Mouse (Mus musculus) naive thymus-derived CD4-positive, alpha-beta T cell, adult 2 months (primary cell): Measurements from ENCODE around the gene Dnm2.
"Not testable (repeated sequence)": the region's sequence is repeated elsewhere in the genome, so short reads cannot be mapped to it uniquely, and the experiment has no call there.

Experiments
- DNase-seq: peaks from one replicate; pipeline ENCODE4 v3.0.0-alpha.2; 2011; ENCODE audit warnings: low read depth

Gene Dnm2

DNA sequence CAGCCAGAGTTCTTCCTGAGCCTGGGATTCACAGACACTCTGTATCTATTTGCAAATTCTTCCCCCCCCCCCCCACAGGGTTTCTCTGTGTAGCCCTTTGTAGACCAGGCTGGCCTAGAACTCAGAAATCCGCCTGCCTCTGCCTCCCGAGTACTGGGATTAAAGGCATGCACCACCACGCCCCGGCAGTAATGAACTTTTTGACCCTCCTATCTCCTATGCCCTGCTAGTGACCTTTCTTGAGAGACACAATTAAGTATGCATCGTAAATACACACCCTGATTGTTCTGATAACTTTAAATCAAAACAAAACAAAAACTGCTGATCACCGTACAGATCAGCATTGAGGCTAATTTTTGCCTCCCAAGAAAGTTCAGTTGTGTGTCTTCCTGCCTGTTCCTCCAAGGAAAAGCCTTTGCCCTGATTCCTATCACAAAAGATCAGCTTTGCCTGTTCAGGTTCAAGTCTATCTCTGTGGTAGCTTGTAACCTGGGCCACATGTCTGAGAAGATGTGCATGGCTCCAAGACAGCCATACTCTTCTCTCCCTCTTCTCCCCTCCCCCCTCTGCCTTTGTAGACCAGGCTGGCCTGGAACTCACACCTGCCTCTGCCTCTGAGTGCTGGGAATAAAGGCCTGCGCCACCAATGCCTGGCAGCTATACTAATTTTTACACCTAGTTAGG, 31.7 kb downstream of the Dnm2 start:
- no peak for DNase-seq

DNA sequence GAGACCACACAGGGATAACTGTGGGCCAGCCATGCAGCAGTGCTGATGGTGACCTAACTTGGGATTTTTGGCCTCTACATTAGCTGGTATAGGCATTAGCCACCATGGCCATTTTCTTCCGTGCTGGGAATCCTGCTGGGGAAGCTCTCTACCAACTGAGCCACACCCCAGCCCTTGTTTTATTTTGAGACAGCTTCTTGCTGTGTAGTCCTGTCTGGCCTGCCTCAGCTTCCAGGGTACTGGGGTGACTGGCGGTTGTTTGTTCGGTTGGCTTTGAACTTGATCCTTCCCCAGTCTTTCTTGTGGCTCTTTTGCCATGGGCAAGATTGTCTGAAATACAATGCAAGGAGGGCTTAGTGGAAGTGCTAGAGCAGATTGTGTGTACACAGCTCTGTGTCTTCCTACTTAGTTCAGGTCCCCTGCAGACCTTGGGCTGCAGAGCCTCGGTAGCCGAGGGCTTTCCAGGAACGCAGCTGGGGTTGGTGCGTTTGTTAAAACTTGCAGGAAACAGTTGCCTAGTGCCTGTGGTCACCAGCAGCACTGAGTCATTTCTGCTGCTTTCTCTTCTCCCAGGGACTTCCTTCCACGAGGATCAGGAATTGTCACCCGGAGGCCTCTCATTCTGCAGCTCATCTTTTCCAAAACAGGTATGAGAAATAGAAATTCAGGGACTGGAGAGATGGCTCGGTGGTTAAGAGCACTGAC, 32.4 kb downstream of the Dnm2 start:
- DNase-seq = peak; percentile 48

DNA sequence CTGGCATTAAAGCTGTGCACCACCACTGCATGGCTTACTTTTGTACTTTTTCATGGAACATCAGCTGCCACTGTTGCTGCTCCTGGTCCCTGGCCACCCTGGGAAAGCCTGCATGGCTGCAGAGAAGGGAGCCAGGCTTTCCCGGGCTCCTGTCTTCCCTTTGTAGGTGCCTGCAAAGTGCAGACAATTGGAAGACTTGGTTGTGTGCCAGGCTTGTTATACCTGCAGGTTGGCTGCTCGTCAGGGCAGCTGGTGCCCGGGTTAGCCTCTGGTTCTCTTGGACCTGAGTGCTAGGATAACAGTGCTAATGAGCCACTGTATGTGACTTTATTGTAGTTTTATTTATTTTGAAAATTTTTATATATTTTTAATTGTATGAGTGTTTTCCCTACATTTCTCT, 34.1 kb downstream of the Dnm2 start:
- DNase-seq = no peak

DNA sequence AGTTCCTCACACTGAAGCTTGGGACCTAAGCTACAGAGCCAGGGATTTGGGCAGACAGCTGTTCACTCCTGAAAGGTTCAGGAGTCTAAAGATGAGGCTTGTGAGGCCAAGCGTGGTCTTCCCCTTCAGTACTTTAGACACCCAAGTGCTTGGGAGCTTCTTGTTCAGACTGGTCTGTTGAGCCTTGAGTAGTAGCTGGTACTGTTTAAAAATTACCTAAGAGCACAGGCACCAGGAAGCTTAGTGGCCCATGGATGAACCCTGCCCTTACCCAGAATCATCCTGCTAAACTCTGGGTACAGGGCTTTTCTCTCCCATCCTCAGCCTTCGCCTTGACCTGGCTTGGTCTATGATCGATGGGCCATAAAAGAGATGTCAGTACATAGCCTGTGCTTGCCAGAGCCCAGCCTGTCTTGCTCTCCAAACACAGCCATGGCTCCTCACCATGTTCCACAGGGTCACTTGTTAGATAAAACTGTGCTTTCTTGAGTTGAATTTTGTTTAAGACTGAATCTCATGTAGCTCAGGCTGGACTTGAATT, 35.8 kb downstream of the Dnm2 start:
- no peak for DNase-seq

DNA sequence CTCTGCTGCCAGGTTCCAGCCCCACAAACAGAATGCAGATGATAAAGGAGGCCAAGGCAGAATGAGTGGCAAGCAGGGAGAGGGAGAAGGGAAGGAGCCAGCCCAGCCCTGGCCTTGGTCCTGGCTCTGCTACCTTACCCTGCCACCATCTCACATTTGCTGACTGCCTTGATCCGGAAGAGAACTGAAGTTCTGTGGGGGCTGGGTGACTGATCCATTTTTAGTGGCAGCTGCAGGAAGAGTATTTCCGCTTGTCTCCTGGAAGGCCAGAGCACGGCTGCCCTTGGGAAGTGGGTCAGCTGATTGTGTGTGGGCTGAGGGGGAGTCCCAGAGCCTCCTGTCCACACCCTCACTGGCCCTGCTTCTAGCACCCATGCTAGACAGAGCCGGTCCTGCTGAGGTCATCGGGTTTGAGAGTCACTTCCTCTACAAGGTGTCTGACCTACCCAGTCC, 38.5 kb downstream of the Dnm2 start:
- no peak for DNase-seq

DNA sequence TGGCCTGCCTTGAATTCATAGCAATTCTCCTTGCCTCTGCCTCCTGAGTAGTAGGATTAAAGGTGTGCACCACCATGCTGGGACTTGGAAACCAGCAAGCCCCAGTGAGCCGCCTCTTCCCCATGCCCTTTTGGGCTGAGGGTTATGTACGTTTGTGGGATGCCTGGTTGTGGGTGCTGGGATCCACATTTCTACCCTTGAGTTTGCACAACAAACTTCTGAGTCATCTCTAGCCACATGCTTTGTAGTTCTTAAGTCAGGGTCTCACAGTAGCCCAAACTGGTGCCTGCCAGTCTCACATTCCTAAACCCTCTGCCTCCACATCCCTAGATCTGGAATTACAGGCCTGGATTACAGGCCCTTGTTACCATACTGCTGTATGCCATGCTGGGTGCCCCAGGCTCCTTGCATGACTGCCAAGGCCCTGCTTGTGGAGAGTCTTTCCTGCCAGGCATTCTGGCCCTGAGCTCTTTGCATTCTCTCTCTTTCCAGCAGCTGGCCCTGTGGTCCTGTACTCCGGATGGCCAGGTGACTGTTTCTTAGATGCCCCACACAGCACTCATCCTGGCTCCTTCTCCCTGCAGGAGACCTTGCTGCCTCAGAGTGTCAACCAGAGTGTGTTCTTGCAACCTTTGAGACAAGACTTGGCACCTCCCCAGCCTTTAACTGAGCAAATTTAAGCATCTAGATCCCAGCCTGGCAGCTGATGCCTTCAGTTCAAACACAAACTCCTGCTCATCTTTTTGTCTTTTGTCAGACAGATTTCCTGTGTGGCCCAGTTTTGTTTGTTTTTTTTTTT, 39.3 kb downstream of the Dnm2 start:
- DNase-seq = no peak

DNA sequence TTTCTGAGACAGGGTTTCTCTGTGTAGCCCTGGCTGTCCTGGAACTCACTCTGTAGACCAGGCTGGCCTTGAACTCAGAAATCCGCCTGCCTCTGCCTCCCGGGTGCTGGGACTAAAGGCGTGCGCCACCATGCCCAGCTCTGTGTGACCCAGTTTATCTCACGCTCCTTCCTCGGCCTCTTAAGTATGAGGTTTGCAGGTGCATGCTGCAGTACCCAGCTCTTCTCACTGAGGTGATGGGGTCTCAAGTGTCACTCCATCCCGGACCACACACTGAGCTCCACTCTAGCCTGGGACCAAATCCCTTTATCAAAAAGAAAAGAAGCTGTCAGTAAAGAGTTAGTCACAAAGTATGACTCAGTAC, 39.8 kb downstream of the Dnm2 start:
- not testable (repeated sequence) for DNase-seq

DNA sequence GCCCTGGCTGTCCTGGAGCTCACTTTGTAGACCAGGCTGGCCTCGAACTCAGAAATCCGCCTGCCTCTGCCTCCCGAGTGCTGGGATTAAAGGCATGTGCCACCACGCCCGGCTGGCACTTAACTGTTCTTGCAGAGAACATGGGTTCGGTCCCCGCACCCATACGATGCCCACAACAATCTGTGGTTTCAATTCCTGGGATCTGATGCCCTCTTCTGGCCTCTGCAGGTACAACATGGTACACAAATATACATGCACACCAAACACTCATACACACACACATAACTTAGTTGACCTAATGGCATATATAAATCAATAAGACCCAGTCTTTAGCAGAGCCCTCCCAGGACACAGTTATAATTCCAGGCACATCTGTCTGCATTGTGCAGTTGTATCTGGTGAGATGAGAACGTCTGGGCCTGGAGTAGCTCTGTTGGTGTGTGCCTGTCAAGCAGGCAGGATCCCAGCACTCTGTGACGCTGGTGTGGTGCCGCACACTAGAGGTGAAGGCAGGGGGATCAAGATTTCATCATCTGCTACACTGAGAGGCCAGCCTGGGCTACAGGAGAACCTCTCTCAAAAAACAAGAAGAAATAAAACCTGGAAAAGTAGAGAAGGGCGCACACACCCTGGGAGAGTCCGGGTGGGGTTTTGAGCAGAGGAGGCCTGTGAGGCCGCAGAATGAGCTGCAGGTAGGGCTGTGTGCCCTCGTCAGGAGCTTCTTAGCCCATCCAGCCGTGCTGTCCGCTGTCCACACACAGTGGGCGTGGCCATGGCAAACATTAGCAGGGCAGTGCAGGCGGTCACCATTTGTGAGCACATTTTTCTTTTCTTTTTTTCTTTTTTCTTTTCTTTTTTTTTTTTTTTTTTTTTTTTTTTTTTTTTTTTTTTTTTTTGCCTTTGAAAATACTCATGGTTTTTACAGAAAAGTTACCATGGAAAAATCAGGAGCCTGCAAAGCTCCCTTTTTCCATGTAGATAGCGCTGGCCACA, 44.6 kb downstream of the Dnm2 start:
- peak; percentile 85 for DNase-seq

DNA sequence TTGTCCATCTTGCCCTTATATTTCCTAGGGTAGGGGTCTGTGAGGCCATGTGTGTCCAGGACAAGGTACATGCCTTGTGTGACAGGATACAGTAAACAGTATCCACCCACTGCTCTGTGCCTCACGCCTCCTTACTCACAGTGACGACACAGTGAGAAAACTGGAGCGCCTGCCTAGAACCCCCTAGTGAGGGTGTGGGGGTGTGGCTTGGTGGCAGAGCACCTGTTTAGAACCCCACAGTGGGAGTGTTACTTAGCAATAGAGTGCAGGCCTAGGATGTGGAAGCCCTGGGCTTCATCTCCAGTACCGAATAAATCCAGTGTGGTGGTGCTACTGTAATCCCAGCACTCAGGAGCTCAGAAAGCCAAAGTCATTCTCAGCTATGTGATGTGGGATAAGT, 48.2 kb downstream of the Dnm2 start:
- no peak for DNase-seq

DNA sequence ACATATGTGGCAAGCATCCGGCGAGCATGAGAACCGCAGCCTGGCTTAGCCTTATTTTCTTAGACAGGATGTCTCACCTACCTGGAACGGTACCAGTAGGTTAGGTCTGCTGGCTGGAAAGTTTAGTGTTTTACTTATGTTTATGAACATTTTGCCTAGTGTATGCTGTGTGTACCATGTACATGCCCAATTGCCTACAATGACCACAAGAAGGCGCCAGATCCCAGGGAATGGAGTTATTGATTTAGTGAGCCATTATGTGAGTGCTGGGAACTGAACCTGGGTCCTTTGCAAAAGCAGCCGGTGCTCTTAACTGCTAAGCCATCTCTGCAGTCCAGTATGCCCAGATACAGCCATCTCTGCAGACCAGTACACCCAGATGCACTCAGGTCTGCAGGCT, 53.0 kb downstream of the Dnm2 start:
- DNase-seq = no peak

DNA sequence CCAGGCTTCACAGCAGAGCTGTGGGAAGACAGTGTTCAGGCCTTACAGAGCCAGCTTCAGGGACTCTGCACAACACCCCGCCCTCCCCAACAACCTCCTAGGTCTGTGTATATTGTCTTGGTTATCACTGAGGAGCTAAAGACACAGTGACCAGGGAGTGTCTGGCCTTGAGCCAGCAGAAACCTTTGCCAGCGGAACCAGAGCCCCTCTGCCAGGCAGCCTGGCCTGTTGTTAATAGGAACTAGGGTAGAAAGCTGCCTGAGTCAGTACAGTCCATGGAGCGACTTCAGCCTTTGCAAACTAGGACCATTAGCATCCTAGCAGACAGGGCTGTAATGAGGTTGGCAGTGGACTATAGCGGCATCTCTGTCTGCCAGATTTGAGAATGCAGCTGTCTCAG, 59.4 kb downstream of the Dnm2 start:
- DNase-seq = no peak

DNA sequence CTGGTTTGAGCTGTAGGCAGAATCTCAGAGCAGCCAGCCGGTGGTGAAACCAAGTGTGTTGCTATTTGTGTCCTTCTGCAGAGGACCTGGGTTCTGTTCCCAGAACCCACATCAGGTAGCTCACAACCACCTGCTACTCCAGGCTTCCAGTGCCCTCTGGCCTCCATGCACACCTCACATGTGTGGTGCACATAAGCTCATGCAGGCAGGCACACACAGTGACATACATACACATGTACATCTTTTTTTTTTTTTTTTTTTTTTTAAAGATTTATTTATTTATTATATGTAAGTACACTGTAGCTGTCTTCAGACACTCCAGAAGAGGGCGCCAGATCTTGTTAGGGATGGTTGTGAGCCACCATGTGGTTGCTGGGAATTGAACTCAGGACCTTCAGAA, 63.5 kb downstream of the Dnm2 start:
- DNase-seq = not testable (repeated sequence)

DNA sequence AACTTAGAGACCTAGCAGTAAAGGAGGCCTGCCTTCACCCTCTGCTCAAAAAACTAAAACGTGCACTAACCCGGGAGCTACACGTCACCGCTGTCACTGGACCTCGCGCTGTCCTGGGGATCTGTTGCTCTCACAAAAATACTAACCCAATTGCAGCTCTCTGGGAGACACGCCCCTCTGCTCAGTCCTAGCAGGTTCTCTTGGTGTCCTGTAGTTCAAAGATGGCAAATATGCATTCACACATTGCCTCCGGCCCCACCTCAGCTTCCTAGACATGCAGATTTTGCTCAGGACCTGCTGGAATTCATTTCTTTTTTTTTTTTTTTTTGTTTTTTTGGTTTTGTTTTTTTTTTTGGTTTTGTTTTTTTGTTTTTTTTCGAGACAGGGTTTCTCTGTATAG, 66.0 kb downstream of the Dnm2 start:
- no peak for DNase-seq

DNA sequence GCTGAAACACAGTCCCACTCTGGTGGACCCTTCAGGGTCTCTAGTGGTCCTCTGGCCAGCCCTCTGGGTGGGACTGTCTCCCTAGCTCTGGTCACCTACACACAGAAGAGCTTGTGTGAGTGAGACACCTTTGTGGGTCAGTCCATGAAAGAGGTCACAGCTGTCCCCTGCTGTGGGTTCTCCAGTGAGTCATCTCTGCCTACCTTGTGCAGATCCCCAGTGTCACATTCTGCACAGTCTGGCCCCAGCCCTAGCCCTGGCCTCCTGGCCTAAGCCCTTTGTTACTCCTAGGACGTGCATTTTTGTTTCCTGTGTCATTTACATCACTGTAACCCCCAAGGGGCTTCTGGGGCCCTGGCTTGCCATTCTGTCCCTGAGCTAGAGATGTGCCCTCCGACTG, 69.2 kb downstream of the Dnm2 start:
- no peak for DNase-seq

DNA sequence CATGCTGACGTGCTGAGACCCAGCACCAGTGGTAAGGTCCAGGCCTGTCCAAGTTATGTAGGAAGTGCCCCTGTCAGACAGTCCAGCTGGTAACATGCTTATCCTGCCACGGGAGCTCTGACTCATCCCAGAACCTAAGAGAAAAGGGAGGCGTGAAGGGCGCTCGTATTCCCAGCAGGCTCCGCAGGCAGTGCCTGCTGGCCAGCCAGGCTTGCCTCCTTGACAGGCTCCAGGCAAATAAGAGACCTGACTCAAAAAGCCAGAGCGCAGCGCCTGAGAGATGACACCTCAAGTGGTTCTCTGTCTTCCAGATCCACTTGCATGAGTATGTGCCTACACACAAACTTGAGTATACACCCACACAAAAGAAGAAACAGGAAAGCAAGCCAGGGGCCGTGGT, 70.0 kb downstream of the Dnm2 start:
- DNase-seq = no peak

DNA sequence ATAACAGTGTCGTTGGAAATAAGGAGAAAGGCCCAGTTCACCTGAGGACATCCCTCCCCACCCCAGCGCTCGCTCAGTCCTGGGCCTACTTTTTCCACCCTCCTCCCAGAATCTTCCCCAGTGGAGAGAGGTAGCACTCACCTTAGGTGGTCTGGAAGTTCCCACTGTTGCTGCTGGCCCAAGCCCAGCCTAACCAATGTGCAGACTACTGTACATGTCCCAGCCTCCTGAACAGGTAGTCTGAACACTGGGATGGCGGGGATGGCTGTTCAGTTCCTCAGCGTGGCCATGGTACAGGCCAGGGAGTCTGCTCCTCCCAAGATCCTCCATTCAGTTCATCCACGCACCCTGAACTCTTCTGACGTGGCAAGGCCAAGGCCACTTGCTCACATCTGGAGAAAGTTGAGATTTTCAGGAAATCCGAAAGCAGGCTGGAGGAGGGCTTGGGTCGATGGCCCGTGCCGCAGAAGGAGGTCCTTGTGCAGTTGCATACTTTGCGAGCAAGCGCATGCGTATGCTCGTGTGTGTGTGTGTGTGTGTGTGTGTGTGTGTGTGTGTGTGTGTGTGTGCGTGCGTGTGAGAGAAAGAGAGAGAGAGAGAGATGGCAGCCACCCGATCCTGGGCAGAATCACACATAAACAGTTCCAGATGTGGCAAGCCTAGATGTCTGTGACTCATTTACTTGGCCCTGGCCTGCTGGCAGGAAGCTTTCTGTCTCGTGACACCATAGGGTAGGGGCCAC, 71.8 kb downstream of the Dnm2 start:
- no peak for DNase-seq

DNA sequence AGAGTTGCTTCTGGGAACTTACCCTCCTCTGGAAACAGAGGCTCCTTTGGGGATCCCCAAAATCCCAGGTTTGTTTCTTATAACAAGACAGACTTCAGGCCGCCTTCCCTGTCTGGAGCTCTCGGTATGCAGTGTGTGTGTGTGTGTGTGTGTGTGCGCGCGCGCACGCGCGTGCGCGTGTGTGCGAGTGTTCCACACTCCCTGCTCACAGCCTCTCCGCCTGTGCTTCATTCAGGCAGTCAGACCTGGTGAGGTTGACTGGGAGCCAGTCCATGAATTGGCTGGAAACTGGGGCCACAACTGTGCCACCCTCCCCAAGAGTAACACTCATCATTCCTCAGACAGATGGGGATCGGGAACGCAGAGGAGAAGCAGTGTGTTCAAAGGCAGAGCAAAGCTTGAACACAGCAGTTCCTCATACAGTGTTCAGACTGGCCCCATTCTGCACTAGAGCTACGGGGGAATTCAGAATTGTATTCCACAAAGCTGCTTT, 72.4 kb downstream of the Dnm2 start:
- DNase-seq = no peak

DNA sequence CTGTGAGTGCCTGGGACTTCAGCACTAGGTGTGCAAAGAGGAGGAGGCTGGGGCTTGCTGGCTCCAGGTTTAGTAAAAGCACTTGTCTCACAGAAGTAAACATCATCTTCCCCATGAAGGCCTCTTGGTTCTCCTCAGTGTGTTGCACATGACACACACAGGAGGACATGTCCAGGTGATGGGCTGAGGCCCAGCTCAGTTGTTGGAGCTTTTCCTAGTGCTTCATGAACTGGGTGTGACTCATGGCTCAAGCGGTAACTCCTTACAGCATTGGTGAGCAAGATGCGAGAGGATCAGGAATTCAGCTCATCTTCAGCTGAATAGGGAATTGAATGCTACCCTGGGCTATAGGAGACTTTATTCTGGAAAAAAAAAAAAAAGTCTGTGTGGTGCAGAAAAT, 73.0 kb downstream of the Dnm2 start:
- DNase-seq = no peak

DNA sequence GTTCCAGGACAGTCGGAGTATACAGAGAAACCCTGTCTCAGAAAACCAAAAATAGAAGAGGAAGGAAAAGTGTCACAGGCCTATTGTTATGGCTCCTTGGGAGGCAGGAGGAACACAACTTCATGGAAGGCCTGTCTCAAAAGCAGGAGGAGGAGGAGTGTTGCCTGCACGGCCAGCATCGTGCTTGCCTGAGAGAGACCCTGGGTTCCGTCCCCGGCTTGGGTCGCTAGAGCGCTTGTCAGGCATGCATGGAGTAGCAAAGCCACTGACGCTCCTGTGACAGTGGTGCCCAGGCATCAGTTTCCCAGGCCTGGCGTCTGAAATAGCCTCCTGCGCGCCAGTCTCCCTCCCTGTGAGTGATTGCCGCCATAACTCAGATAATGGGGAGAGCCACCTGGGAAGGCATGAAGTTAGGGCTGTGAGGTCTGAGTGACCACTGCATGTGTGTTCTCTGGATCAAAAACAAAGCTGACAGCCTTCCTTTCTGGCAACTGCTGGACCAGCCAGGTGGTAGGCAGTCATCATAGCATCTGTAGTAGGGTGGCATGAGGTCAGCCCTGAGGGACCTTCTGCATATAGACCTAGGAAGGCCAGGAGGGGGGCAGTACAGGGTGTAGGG, 73.7 kb downstream of the Dnm2 start:
- no peak for DNase-seq

DNA sequence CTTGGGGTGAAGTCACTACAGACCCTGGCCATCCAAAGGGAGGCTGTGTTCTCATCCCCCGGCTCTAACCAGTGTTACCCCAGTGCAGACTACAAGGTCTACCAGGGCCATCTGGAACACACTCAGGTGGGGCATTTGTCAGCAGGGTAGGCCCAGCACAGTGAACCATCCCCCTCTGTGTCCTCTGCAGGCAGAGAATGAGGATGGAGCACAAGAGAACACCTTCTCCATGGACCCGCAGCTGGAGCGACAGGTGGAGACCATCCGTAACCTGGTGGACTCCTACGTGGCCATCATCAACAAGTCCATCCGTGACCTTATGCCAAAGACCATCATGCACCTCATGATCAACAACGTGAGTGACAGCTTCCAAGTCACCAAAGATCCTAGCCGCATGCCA, 78.6 kb downstream of the Dnm2 start:
- DNase-seq = no peak
